Mouse (Mus musculus): ENCODE results near the gene Dmrt1.

GRCm38 (mm10) chr19:25578358-25578757 is 72.9 kb downstream of the Dmrt1 start:
- TF ChIP-seq CTCF (IDR thresholded peaks at IDR 0.05; ENCODE audit: low read depth) (no peak), EP300 (IDR thresholded peaks at IDR 0.05; ENCODE audit: low read depth) (no peak)
